Mouse (Mus musculus) kidney, embryonic 16.5 days (tissue): Measurements from ENCODE around the gene Col11a2. TPM values are rescaled to one million over a fixed set of nuclear protein-coding genes. Genes with fewer than 3 reads are reported as not detected.
A peak's percentile ranks its signal among the peaks of the same experiment; 100 is the strongest.

Experiments used
- ATAC-seq: fragments of 200-750 bp; cut with Nextera tagmentation; 2 replicates; pipeline ENCODE4 v1.8.0; 2017; ENCODE audit warnings: moderate TSS enrichment; ENCODE audit not compliant: low FRiP score, low TSS enrichment
- H3K27ac ChIP-seq: fragments of 300-500 bp; sonication (generic); 2 replicates; pipeline ENCODE4 v1.5.1; 2014; ENCODE audit warnings: low read length
- H3K27me3 ChIP-seq: fragments of 300-500 bp; sonication (generic); 2 replicates; pipeline ENCODE4 v1.6.1; 2014; ENCODE audit warnings: low read length, control low read depth, mixed read lengths; ENCODE audit not compliant: insufficient read depth
- H3K36me3 ChIP-seq: fragments of 300-500 bp; sonication (generic); 2 replicates; pipeline ENCODE4 v1.6.1; 2014; ENCODE audit warnings: low read length, control low read depth, mixed read lengths; ENCODE audit not compliant: insufficient read depth
- H3K4me1 ChIP-seq: fragments of 300-500 bp; sonication (generic); 2 replicates; pipeline ENCODE4 v1.6.1; 2014; ENCODE audit warnings: low read length, control low read depth, mixed read lengths; ENCODE audit not compliant: insufficient read depth
- H3K4me2 ChIP-seq: fragments of 300-500 bp; sonication (generic); replicated peaks from 2 replicates; pipeline ENCODE4 v1.6.1; 2014; ENCODE audit warnings: low read depth, low read length
- H3K4me3 ChIP-seq: fragments of 300-500 bp; sonication (generic); 2 replicates; pipeline ENCODE4 v1.5.1; 2014; ENCODE audit warnings: mild to moderate bottlenecking, low read length
- H3K9ac ChIP-seq: fragments of 300-500 bp; sonication (generic); replicated peaks from 2 replicates; pipeline ENCODE4 v1.6.1; 2014; ENCODE audit warnings: low read length
- H3K9me3 ChIP-seq: fragments of 300-500 bp; sonication (generic); 2 replicates; pipeline ENCODE4 v1.6.1; 2016; ENCODE audit warnings: low read length, control low read depth
- WGBS: fragments of 180-500 bp; shearing (Covaris S2); extraction: QIAGEN DNeasy Blood & Tissue Kit; methylation state at CpG from one replicate; pipeline ENCODE4 v1.1.7; 2014; 5-methylcytosine and 5-hydroxymethylcytosine counted together
- microRNA counts: library from miRNA; unstranded; fragments of <30 nt; microRNA quantifications from one replicate; lab custom pipeline; 2016
- microRNA-seq: library from miRNA; unstranded; fragments of <30 nt; microRNA quantifications from one replicate; pipeline ENCODE4, GENCODE M21; 2016
- polyA plus RNA-seq: library from polyadenylated mRNA; unstranded; fragments of >200 nt; fragmentation: Nextera tagmentation; extraction: Ambion mirVana; gene quantifications from 2 replicates; pipeline ENCODE4 v1.2.1, GENCODE M21; 2015

Col11a2 gene
- polyA plus RNA-seq, 1 experiment from 2014 or later, result 3.2 TPM

DNA sequence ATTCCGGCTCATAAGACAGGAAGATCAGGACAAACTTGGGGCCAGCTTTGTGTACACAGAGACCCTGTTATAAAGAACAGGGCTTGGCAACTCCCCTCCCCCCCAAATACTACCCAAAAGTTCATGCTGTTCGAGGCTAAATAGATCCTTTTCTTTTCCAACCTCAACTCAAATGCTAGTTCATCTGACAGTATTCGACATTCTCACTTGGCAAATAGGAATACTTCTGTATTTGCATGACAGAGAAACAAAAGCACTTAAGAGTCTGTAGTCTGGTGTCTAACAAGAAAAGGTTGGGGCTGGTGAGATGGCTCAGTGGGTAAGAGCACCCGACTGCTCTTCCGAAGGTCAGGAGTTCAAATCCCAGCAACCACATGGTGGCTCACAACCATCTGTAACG is 69.2 kb downstream of the Col11a2 start:
- H3K27ac ChIP-seq, result no peak overlapping the region
- no peaks in the 10 kb centered on the region; the same call in 1 of the 2 replicates for H3K4me1 ChIP-seq
- 84% methylated on average over 5 of the region's 6 CpGs for WGBS
- ATAC-seq, result no peak
- no peak overlapping the region for H3K9ac ChIP-seq
- peaks cover 2% of the 10 kb centered on the region; the same call in 1 of the 2 replicates for H3K9me3 ChIP-seq
- peaks cover 40% of the 10 kb centered on the region for H3K36me3 ChIP-seq
- no peaks in the 10 kb centered on the region for H3K27me3 ChIP-seq
- H3K4me2 ChIP-seq, result no peak overlapping the region
- no peak overlapping the region for H3K4me3 ChIP-seq

DNA sequence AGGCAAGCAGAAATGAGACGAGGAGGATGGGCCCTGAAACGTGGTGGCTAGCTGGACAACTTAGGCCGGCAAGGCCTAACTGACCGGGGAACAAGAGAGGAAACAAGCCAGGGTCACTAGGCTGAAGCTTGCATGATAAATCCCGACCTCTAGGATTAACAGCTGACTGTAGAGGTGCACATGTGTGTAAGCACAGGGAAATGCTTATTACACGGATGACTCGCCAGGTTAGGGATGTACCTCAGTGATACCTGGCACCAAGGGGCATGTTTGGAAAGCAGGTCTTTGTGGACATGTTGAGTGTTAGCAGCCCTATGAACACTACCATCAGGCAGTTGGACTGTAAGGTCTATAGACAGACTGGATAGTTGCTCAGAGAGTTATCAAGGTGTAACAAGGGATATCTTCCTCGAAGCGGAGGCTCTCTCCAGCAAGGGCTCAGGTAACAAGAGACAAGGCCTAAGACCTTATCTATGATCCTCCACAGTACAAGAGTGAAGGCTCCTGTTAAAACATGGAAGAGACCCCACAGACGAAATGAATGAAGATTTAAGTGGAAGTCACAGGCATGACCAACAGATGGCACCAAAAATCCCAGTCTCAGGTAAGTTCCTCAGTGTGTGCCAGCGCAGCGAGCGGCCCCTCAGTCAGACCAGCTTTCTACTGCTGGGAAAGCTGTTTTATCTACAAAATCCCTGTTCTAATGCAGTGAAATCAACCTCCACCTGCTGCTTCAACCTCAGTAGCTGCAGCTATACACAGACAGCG is 70.0 kb downstream of the Col11a2 start:
- ATAC-seq, result peak; percentile 31; the same call in 1 of the 2 replicates
- no peak overlapping the region for H3K27ac ChIP-seq
- H3K4me3 ChIP-seq, result no peak overlapping the region
- H3K27me3 ChIP-seq, result no peaks in the 10 kb centered on the region
- peaks cover 2% of the 10 kb centered on the region; the same call in 1 of the 2 replicates for H3K9me3 ChIP-seq
- H3K36me3 ChIP-seq, result peaks cover 48% of the 10 kb centered on the region
- 77% methylated on average over 14 of the region's 14 CpGs for WGBS
- no peak overlapping the region for H3K4me2 ChIP-seq
- no peaks in the 10 kb centered on the region; the same call in 1 of the 2 replicates for H3K4me1 ChIP-seq
- no peak overlapping the region for H3K9ac ChIP-seq

DNA sequence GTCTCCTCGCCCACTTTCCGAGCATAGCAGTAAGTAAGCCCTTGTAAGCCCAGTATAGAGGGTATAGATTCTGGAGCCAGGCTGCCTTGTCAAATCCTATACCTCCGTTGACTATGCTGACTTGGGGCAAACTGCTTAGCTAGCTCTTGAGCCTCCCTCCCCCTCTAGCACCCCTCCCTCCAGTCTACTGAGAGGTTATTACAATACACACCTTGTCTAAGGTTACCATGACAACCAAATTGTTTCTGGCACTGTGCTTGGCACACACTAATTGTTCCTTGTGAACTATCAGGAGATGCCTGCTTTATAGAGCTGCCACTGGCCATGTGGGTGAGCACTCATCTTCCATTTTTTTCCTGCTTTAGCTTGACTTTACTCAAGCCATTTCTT is 70.6 kb downstream of the Col11a2 start:
- WGBS, result 71% methylated on average over 3 of the region's 3 CpGs
- peaks cover 54% of the 10 kb centered on the region for H3K36me3 ChIP-seq
- H3K27me3 ChIP-seq, result no peaks in the 10 kb centered on the region
- H3K4me1 ChIP-seq, result peaks cover 2% of the 10 kb centered on the region
- H3K4me2 ChIP-seq, result no peak overlapping the region
- no peak overlapping the region for H3K4me3 ChIP-seq
- H3K27ac ChIP-seq, result no peak overlapping the region
- H3K9ac ChIP-seq, result no peak overlapping the region
- peaks cover 2% of the 10 kb centered on the region; the same call in 1 of the 2 replicates for H3K9me3 ChIP-seq
- ATAC-seq, result peak; percentile 49; the same call in 1 of the 2 replicates

GRCm38 (mm10) chr17:34110309-34110708 is 71.1 kb downstream of the Col11a2 start:
- WGBS, result 59% methylated on average over 8 of the region's 8 CpGs
- no peak overlapping the region for H3K4me2 ChIP-seq
- H3K36me3 ChIP-seq, result peaks cover 59% of the 10 kb centered on the region
- H3K9ac ChIP-seq, result no peak overlapping the region
- no peak for ATAC-seq
- peaks cover 2% of the 10 kb centered on the region; the same call in 1 of the 2 replicates for H3K9me3 ChIP-seq
- H3K4me1 ChIP-seq, result peaks cover 7% of the 10 kb centered on the region
- H3K4me3 ChIP-seq, result no peak overlapping the region
- no peaks in the 10 kb centered on the region for H3K27me3 ChIP-seq
- no peak overlapping the region for H3K27ac ChIP-seq

GRCm38 (mm10) chr17:34114114-34114513 is 74.9 kb downstream of the Col11a2 start:
- no peak overlapping the region for H3K9ac ChIP-seq
- WGBS, result 88% methylated on average over 7 of the region's 7 CpGs

More at GRCm38 (mm10) chr17:34114114-34114513, 74.9 kb downstream of the Col11a2 start:
- H3K36me3 ChIP-seq, result peaks cover 89% of the 10 kb centered on the region
- no peaks in the 10 kb centered on the region for H3K27me3 ChIP-seq
- no peaks in the 10 kb centered on the region for H3K9me3 ChIP-seq
- peaks cover 25% of the 10 kb centered on the region for H3K4me1 ChIP-seq
- H3K4me3 ChIP-seq, result no peak overlapping the region
- H3K4me2 ChIP-seq, result no peak overlapping the region
- H3K27ac ChIP-seq, result no peak overlapping the region
- ATAC-seq, result no peak

MicroRNAs within 50 kb of the gene (microRNA counts, 519-probe panel; counts per million panel counts)
- microRNA mmu-miR-219 (lab: Ali Mortazavi, UCI), result 104 counts per million, percentile 35 among the panel's probes with 10 or more counts

Small RNA genes lying within 50 kb of the gene (microRNA-seq; reads per million reads assigned to microRNA genes)
- not detected for gene Mir219a-1
- gene Mir219c, result not detected

Other genes with a start within 250 kb of the Col11a2 start
- 65.0 and 73.5 TPM in 2 replicates for gene Kank3, start 228.9 kb upstream of the Col11a2 start, polyA plus RNA-seq
- 796 and 818 TPM in 2 replicates for gene Rps28, start 214.9 kb upstream of the Col11a2 start, polyA plus RNA-seq
- 480 and 498 TPM in 2 replicates for gene Ndufa7, start 214.9 kb upstream of the Col11a2 start, polyA plus RNA-seq
- gene Cd320, start 196.3 kb upstream of the Col11a2 start, polyA plus RNA-seq, result 120 and 122 TPM in 2 replicates
- gene Gm7029, start 165.6 kb upstream of the Col11a2 start, polyA plus RNA-seq, result not detected in 2 replicates
- 9.6 and 10.5 TPM in 2 replicates for gene Kifc1, start 148.8 kb upstream of the Col11a2 start, polyA plus RNA-seq
- 0.22 TPM in 1 of 2 replicates, not detected in the other for gene Platr17, start 134.3 kb upstream of the Col11a2 start, polyA plus RNA-seq
- 59.9 and 60.1 TPM in 2 replicates for gene Daxx, start 130.0 kb upstream of the Col11a2 start, polyA plus RNA-seq
- gene Tapbp, start 123.5 kb upstream of the Col11a2 start, polyA plus RNA-seq, result 36.1 and 39.2 TPM in 2 replicates
- 20.6 and 20.9 TPM in 2 replicates for gene Zbtb22, start 123.5 kb upstream of the Col11a2 start, polyA plus RNA-seq
- gene Rgl2, start 109.9 kb upstream of the Col11a2 start, polyA plus RNA-seq, result 35.9 and 38.0 TPM in 2 replicates
- 168 and 174 TPM in 2 replicates for gene Pfdn6, start 99.1 kb upstream of the Col11a2 start, polyA plus RNA-seq
- gene Wdr46, start 98.8 kb upstream of the Col11a2 start, polyA plus RNA-seq, result 32.7 and 37.7 TPM in 2 replicates
- 6.2 and 6.9 TPM in 2 replicates for gene B3galt4, start 87.9 kb upstream of the Col11a2 start, polyA plus RNA-seq
- 51.9 and 54.7 TPM in 2 replicates for gene Vps52, start 83.6 kb upstream of the Col11a2 start, polyA plus RNA-seq
- gene Rps18, start 83.4 kb upstream of the Col11a2 start, polyA plus RNA-seq, result 1,660 and 1,786 TPM in 2 replicates
- 31.5 and 32.7 TPM in 2 replicates for gene H2-K1, start 39.1 kb upstream of the Col11a2 start, polyA plus RNA-seq
- gene Ring1, start 14.8 kb upstream of the Col11a2 start, polyA plus RNA-seq, result 14.7 and 18.7 TPM in 2 replicates
- gene H2-Ke6, start 11.4 kb upstream of the Col11a2 start, polyA plus RNA-seq, result 52.9 and 54.0 TPM in 2 replicates
- gene Slc39a7, start 7.8 kb upstream of the Col11a2 start, polyA plus RNA-seq, result 227 and 231 TPM in 2 replicates
- 52.7 and 56.7 TPM in 2 replicates for gene Rxrb, start 7.6 kb upstream of the Col11a2 start, polyA plus RNA-seq
- 0.52 and 0.82 TPM in 2 replicates for gene H2-Oa, start 52.9 kb downstream of the Col11a2 start, polyA plus RNA-seq
- gene H2-DMa, start 80.1 kb downstream of the Col11a2 start, polyA plus RNA-seq, result 18.3 and 19.0 TPM in 2 replicates
- gene Brd2, start 83.2 kb downstream of the Col11a2 start, polyA plus RNA-seq, result 117 and 134 TPM in 2 replicates
- gene H2-DMb2, start 103.9 kb downstream of the Col11a2 start, polyA plus RNA-seq, result 24.5 and 30.3 TPM in 2 replicates
- 7.2 and 8.6 TPM in 2 replicates for gene H2-DMb1, start 113.6 kb downstream of the Col11a2 start, polyA plus RNA-seq
- 4.7 and 5.5 TPM in 2 replicates for gene Tap1, start 148.1 kb downstream of the Col11a2 start, polyA plus RNA-seq
- 2.0 and 2.4 TPM in 2 replicates for gene Psmb9, start 148.3 kb downstream of the Col11a2 start, polyA plus RNA-seq
- 6.4 and 7.2 TPM in 2 replicates for gene Psmb8, start 158.3 kb downstream of the Col11a2 start, polyA plus RNA-seq
- gene Tap2, start 164.1 kb downstream of the Col11a2 start, polyA plus RNA-seq, result 5.2 and 5.8 TPM in 2 replicates
- 0.14 and 0.27 TPM in 2 replicates for gene H2-Ob, start 199.5 kb downstream of the Col11a2 start, polyA plus RNA-seq
- gene H2-Ab1, start 218.3 kb downstream of the Col11a2 start, polyA plus RNA-seq, result 31.6 and 37.9 TPM in 2 replicates
- gene H2-Aa, start 248.4 kb downstream of the Col11a2 start, polyA plus RNA-seq, result 2.6 and 3.3 TPM in 2 replicates